Mouse (Mus musculus) urinary bladder, postnatal 36 days (tissue): ENCODE results near the gene Ankrd44.

Experiments used
- DNase-seq, 2 experiments: peaks; one replicate each; pipeline ENCODE4 v3.0.0; 2022; ENCODE audit warnings: low spot score in 2 of 2, mixed read lengths in 1 of 2

Ankrd44 gene

GRCm38 (mm10) chr1:54888449-54888848 lies 37.7 kb downstream of the Ankrd44 start:
- no peak for DNase-seq

GRCm38 (mm10) chr1:54887873-54888272 lies 38.3 kb downstream of the Ankrd44 start:
- no peak for DNase-seq

- no peak for DNase-seq
Measured at GRCm38 (mm10) chr1:54882856-54883467, 43.2 kb downstream of the Ankrd44 start.

GRCm38 (mm10) chr1:54881523-54881922 lies 44.7 kb downstream of the Ankrd44 start:
- DNase-seq, result no peak

- DNase-seq, result no peak
Measured at GRCm38 (mm10) chr1:54877423-54878073, 48.6 kb downstream of the Ankrd44 start.

GRCm38 (mm10) chr1:54877014-54877413 lies 49.2 kb downstream of the Ankrd44 start:
- DNase-seq, result no peak

GRCm38 (mm10) chr1:54874094-54874493 lies 52.1 kb downstream of the Ankrd44 start:
- no peak for DNase-seq

- no peak for DNase-seq
Measured at GRCm38 (mm10) chr1:54872857-54873616, 53.1 kb downstream of the Ankrd44 start.

- no peak for DNase-seq
Measured at GRCm38 (mm10) chr1:54871321-54871720, 54.9 kb downstream of the Ankrd44 start.

GRCm38 (mm10) chr1:54870634-54871033 lies 55.6 kb downstream of the Ankrd44 start:
- DNase-seq, result no peak

GRCm38 (mm10) chr1:54867226-54867625 lies 59.0 kb downstream of the Ankrd44 start:
- DNase-seq, result no peak

GRCm38 (mm10) chr1:54866131-54866530 lies 60.1 kb downstream of the Ankrd44 start:
- no peak for DNase-seq

GRCm38 (mm10) chr1:54864928-54865652 lies 61.1 kb downstream of the Ankrd44 start:
- no peak for DNase-seq

GRCm38 (mm10) chr1:54860361-54860760 lies 65.8 kb downstream of the Ankrd44 start:
- no peak for DNase-seq

- no peak for DNase-seq
Measured at GRCm38 (mm10) chr1:54859876-54860275, 66.3 kb downstream of the Ankrd44 start.

- DNase-seq, result no peak
Measured at GRCm38 (mm10) chr1:54858898-54859297, 67.3 kb downstream of the Ankrd44 start.

GRCm38 (mm10) chr1:54856502-54856901 lies 69.7 kb downstream of the Ankrd44 start:
- DNase-seq, result no peak

GRCm38 (mm10) chr1:54855970-54856369 lies 70.2 kb downstream of the Ankrd44 start:
- no peak for DNase-seq

- DNase-seq, result no peak
Measured at GRCm38 (mm10) chr1:54854388-54854787, 71.8 kb downstream of the Ankrd44 start.

- DNase-seq, result no peak
Measured at GRCm38 (mm10) chr1:54853311-54854000, 72.7 kb downstream of the Ankrd44 start.

- no peak for DNase-seq
Measured at GRCm38 (mm10) chr1:54851610-54852009, 74.6 kb downstream of the Ankrd44 start.

GRCm38 (mm10) chr1:54850077-54850476 lies 76.1 kb downstream of the Ankrd44 start:
- DNase-seq, result no peak
